Mouse (Mus musculus) retina, postnatal 7 days (tissue): ENCODE results near the gene Fsd1l.

Experiments
- DNase-seq: peaks from one replicate; pipeline ENCODE4 v3.0.0-alpha.2; 2012; ENCODE audit warnings: low read depth, low spot score

Fsd1l gene

GRCm38 (mm10) chr4:53631316-53632010 is at the start of gene Fsd1l:
Gene Fsd1l, plus strand, starts transcription at chr4:53631471.
- DNase-seq: peak; percentile 60

DNA sequence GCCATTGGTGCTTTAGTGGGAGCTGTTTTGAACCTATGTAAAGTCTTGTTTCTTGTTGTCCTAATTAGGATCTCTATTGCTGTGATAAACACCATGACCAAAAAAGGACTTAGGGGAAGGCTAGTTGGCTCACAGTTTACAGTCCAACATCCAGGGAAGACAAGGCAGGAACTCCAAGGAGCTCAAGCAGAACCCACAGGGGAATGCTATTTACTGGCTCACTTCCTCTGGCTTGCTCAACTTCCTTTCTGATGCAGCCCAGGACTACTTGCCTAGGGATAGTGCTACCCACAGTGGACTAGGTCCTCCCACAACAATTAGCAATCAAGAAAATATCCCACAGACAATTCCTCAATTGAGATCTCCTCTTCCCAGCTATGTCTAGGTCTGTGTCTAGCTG is 43.6 kb upstream of the Fsd1l start:
- no peak for DNase-seq

DNA sequence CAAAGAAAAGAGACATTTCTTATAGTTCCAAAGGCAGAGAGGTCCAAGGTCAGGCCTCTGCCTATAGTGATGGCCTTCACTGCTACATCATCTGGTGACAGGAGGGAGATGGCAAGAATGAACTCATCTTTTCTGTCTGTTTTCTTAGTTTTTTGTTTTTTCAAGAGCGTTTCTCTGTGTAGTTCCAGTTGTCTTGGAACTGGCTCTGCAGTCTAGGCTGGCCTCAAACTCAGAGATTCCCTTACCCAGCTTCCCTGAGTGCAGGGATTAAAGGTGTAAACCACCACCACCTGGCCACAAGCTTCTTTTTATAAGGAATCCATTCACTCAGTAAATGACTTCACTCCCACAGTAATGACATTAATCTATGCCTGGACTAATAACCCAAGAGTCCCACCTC is 42.3 kb upstream of the Fsd1l start:
- no peak for DNase-seq

DNA sequence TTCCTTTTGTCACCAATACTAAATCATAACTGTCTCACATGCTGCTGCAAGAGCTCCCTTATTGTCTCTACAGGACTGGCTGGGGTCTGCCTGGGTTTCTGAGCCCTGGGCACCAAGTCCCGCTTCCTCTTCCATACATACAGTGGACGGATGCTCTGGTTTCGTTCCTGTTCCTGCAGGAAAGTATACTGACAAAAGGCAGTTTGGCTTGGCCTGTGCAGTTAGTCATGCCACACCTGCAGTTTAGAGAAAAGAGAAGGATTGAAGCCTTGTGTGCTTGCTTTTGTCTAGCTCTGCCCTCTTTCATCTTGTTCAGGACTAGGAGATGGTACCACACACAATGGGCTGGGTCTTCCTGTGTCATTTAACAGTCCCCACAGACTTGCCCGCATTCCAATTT is 41.8 kb upstream of the Fsd1l start:
- no peak for DNase-seq

- DNase-seq: no peak
Measured at GRCm38 (mm10) chr4:53590163-53590562, 41.1 kb upstream of the Fsd1l start.

- DNase-seq: no peak
Measured at GRCm38 (mm10) chr4:53590691-53591447, 40.4 kb upstream of the Fsd1l start.

- DNase-seq: no peak
Measured at GRCm38 (mm10) chr4:53591536-53591935, 39.7 kb upstream of the Fsd1l start.

GRCm38 (mm10) chr4:53591941-53592340 is 39.3 kb upstream of the Fsd1l start:
- no peak for DNase-seq

- DNase-seq: no peak
Measured at GRCm38 (mm10) chr4:53592386-53592785, 38.9 kb upstream of the Fsd1l start.

GRCm38 (mm10) chr4:53594204-53594603 is 37.1 kb upstream of the Fsd1l start:
- peak; percentile 50 for DNase-seq

- DNase-seq: no peak
Measured at GRCm38 (mm10) chr4:53595246-53596062, 35.8 kb upstream of the Fsd1l start.

- DNase-seq: no peak
Measured at GRCm38 (mm10) chr4:53596063-53596895, 35.0 kb upstream of the Fsd1l start.

- peak; percentile 38 for DNase-seq
Measured at GRCm38 (mm10) chr4:53600462-53600861, 30.8 kb upstream of the Fsd1l start.

GRCm38 (mm10) chr4:53614576-53615225 is 16.6 kb upstream of the Fsd1l start:
- DNase-seq: no peak

GRCm38 (mm10) chr4:53617968-53618367 is 13.3 kb upstream of the Fsd1l start:
- DNase-seq: no peak

DNA sequence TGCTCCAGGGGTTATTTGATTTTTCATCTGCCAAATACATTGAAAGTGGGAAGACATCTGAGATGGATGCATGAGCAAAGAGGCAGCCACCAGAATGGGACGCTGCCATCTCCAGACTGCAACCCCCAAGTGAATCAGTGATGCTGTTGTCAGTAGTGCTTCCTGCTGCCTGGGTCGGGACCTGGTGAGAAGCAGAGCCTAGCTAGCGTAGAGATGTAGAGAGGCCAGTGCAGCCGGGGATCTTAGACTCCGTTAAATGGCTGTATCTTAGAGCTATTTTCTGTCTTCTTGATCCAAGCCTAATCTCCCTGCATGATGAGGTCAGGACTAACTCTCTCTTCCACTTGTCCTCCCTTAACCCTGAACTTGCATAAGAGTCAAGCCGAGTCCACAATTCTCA is 11.2 kb upstream of the Fsd1l start:
- no peak for DNase-seq

DNA sequence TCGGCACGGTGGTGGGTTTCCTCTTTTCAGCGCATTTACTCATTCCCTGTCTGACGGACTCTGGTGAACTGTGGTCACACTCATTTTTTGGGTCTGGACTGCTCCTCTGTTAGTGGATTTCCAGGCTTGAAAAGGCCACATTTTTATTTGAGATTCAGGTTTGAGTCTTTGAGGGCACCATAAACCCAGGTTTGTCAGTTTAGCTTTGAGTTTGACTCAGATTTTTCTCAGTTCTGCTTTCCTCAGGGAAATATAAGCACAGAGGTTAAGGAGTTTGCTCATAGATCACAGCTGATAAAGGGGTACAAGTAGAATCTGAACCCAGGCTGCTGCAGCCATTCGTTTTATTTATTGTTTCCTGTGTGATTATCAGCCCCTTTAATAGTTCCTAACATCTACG is 10.2 kb upstream of the Fsd1l start:
- DNase-seq: no peak

DNA sequence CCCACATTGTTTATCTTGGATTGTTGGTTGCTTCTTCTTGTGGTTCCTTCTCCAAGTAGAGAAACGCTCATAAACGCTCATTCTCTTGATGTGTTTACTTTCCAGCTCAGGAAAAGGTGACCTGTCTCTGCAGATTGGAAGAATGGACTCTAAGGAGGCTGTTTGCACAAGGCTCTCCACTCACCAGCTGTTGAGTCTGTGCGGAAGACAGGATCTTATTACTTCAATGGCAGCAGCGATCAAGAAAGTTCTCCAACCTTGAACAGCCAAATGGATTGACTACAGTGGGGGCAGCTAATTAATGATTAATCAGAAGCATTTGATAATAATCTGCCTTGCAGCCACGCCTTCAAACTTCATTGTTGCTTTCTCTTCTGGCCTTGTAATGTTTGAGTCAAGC is 9.8 kb upstream of the Fsd1l start:
- DNase-seq: no peak

DNA sequence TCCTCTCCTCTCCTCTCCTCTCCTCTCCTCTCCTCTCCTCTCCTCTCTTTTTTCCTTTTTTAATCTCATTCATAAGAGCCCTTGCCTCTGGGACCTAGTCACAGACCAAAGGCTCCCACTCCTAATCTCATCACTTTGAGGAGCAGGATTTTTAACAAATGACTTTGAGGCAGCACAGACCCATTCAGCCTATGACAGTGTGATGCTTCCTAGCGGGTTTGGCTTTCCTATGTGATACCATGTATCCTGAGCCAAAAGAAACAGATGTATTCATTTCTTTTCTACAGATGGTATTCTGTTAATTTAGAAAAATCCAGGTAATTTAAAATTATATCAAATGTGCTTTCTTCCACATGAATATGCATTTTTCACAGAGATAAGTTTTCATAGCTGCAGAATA is 7.6 kb upstream of the Fsd1l start:
- DNase-seq: no peak

DNA sequence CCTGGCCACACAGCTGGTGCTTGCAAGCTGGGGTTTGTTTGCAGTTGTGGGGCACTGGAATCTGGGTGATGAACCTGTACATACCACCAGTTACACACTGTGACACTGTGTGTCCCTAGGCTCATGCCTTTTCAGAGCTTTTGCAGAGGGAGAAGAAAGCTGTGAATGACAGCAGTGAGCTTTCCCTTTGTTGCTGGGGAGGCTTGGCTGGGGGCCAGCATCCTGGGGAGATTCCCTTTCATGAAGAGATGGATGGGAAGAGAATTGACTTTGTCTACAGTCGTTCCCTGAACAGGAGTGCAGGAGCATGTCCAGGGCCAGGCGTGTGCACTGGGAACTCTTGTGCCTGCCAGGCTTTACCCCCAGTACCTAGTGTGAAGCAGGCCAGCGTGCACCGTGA is 6.5 kb upstream of the Fsd1l start:
- DNase-seq: no peak

GRCm38 (mm10) chr4:53625263-53625662 is 6.0 kb upstream of the Fsd1l start:
- no peak for DNase-seq
